Mouse (Mus musculus): ENCODE measurements around the gene Gm21094.
"Not testable (repeated sequence)": the region's sequence is repeated elsewhere in the genome, so short reads cannot be mapped to it uniquely, and the experiment has no call there.

Gene Gm21094

GRCm38 (mm10) chrY:32620343-32620742, at the start of gene Gm21094:
Gene Gm21094, minus strand, starts transcription at chrY:32620443.
- not testable (repeated sequence) for DNase-seq (ENCODE audit: extremely low spot score)
